Mouse (Mus musculus) midbrain, embryonic 14.5 days (tissue): ENCODE results near the gene Ywhag. TPM values are rescaled to one million over a fixed set of nuclear protein-coding genes. Genes with fewer than 3 reads are reported as not detected.

Experiments used
- ATAC-seq: fragments of 200-750 bp; cut with Nextera tagmentation; 2 replicates; pipeline ENCODE4 v1.8.0; 2017; ENCODE audit warnings: moderate number of reproducible peaks, moderate library complexity; ENCODE audit not compliant: low FRiP score, low TSS enrichment
- DNase-seq: peaks from one replicate; pipeline ENCODE4 v3.0.0-alpha.2; 2015
- H3K27ac ChIP-seq: fragments of 300-500 bp; sonication (generic); replicated peaks from 2 replicates; pipeline ENCODE4 v1.5.1; 2014; ENCODE audit warnings: mild to moderate bottlenecking, low read depth, low read length, moderate library complexity
- H3K27me3 ChIP-seq: fragments of 300-500 bp; sonication (generic); 2 replicates; pipeline ENCODE4 v1.6.1; 2014; ENCODE audit warnings: low read length, control low read depth, mixed read lengths; ENCODE audit not compliant: control insufficient read depth, insufficient read depth
- H3K36me3 ChIP-seq: fragments of 300-500 bp; sonication (generic); 2 replicates; pipeline ENCODE4 v1.6.1; 2014; ENCODE audit warnings: low read length, control low read depth; ENCODE audit not compliant: control insufficient read depth, insufficient read depth
- H3K4me1 ChIP-seq: fragments of 300-500 bp; sonication (generic); 2 replicates; pipeline ENCODE4 v1.6.1; 2014; ENCODE audit warnings: mild to moderate bottlenecking, antibody characterized with exemption, low read length, control low read depth; ENCODE audit not compliant: control insufficient read depth, insufficient read depth
- H3K4me2 ChIP-seq: fragments of 300-500 bp; sonication (generic); 2 replicates; pipeline ENCODE4 v1.6.1; 2014; ENCODE audit warnings: mild to moderate bottlenecking, low read length, moderate library complexity
- H3K4me3 ChIP-seq: fragments of 300-500 bp; sonication (generic); replicated peaks from 2 replicates; pipeline ENCODE4 v1.5.1; 2014; ENCODE audit warnings: low read depth, low read length
- H3K9ac ChIP-seq: fragments of 300-500 bp; sonication (generic); replicated peaks from 2 replicates; pipeline ENCODE4 v1.6.1; 2014; ENCODE audit warnings: mild to moderate bottlenecking, low read length, moderate library complexity
- H3K9me3 ChIP-seq: fragments of 300-500 bp; sonication (generic); 2 replicates; pipeline ENCODE4 v1.6.1; 2016; ENCODE audit warnings: low read length, control low read depth, mixed read lengths; ENCODE audit not compliant: control insufficient read depth
- WGBS: fragments of 180-500 bp; shearing (Covaris S2); extraction: QIAGEN DNeasy Blood & Tissue Kit; methylation state at CpG from one replicate; pipeline ENCODE4 v1.1.7; 2014; 5-methylcytosine and 5-hydroxymethylcytosine counted together
- polyA plus RNA-seq: library from polyadenylated mRNA; unstranded; fragments of >200 nt; fragmentation: Nextera tagmentation; extraction: Ambion mirVana; gene quantifications from 2 replicates; pipeline ENCODE4 v1.2.1, GENCODE M21; 2014

Gene Ywhag
- 420 and 582 TPM in 2 replicates for polyA plus RNA-seq

- ATAC-seq: peak; percentile 94
- Histone ChIP-seq H3K27me3 (no peaks in the 10 kb centered on the region), H3K4me2 (peak within 1 kb of the TSS; percentile 75), H3K4me1 (peaks cover 25% of the 10 kb centered on the region), H3K27ac (peak within 1 kb of the TSS; percentile 97), H3K36me3 (peaks cover 28% of the 10 kb centered on the region), H3K9ac (peak within 1 kb of the TSS; percentile 95), H3K4me3 (peak within 1 kb of the TSS; percentile 86), H3K9me3 (no peaks in the 10 kb centered on the region)
- peak; percentile 98 for DNase-seq
- under 1% methylated on average over 48 of the region's 48 CpGs for WGBS
Measured at GRCm38 (mm10) chr5:135934481-135935175, at the start of gene Ywhag. Ywhag (minus strand) TSS chr5:135934616.

GRCm38 (mm10) chr5:135982398-135982797 is 48.0 kb upstream of the Ywhag start:
- no peak overlapping the region for H3K9ac ChIP-seq
- no peak for ATAC-seq
- no peaks in the 10 kb centered on the region for H3K36me3 ChIP-seq
- 40% methylated on average over 6 of the region's 6 CpGs for WGBS
- peak; percentile 78 for DNase-seq
- no peak overlapping the region for H3K27ac ChIP-seq
- no peaks in the 10 kb centered on the region for H3K9me3 ChIP-seq
- no peak overlapping the region for H3K4me2 ChIP-seq
- H3K27me3 ChIP-seq: no peaks in the 10 kb centered on the region
- H3K4me1 ChIP-seq: no peaks in the 10 kb centered on the region
- no peak overlapping the region for H3K4me3 ChIP-seq

- Histone ChIP-seq H3K9ac (no peak within 1 kb of the TSS), H3K27ac (no peak within 1 kb of the TSS), H3K4me2 (no peak within 1 kb of the TSS), H3K9me3 (no peaks in the 10 kb centered on the region), H3K4me3 (no peak within 1 kb of the TSS), H3K27me3 (no peaks in the 10 kb centered on the region), H3K36me3 (no peaks in the 10 kb centered on the region), H3K4me1 (no peaks in the 10 kb centered on the region)
- ATAC-seq (no peak), DNase-seq (no peak)
- WGBS: 82% methylated on average over 8 of the region's 8 CpGs
Measured at GRCm38 (mm10) chr5:135979904-135980303, 45.5 kb upstream of the Ywhag start, which contains the start of gene Zp3. Zp3 (plus strand) TSS chr5:135980099.

GRCm38 (mm10) chr5:135979381-135979780 is 45.0 kb upstream of the Ywhag start:
- Histone ChIP-seq H3K36me3 (no peaks in the 10 kb centered on the region), H3K4me2 (no peak overlapping the region), H3K4me1 (no peaks in the 10 kb centered on the region), H3K27ac (no peak overlapping the region), H3K9ac (no peak overlapping the region), H3K4me3 (no peak overlapping the region), H3K9me3 (no peaks in the 10 kb centered on the region), H3K27me3 (no peaks in the 10 kb centered on the region)
- ATAC-seq (no peak), DNase-seq (no peak)
- 70% methylated on average over 5 of the region's 5 CpGs for WGBS

- Histone ChIP-seq H3K4me3 (no peak overlapping the region), H3K27me3 (no peaks in the 10 kb centered on the region), H3K4me2 (no peak overlapping the region), H3K9me3 (no peaks in the 10 kb centered on the region), H3K9ac (no peak overlapping the region), H3K27ac (no peak overlapping the region), H3K36me3 (no peaks in the 10 kb centered on the region), H3K4me1 (no peaks in the 10 kb centered on the region)
- 93% methylated on average over 8 of the region's 8 CpGs for WGBS
- DNase-seq: no peak
- no peak for ATAC-seq
Measured at GRCm38 (mm10) chr5:135975893-135976668, 41.7 kb upstream of the Ywhag start.

- Histone ChIP-seq H3K9ac (no peak within 1 kb of the TSS), H3K9me3 (no peaks in the 10 kb centered on the region), H3K27me3 (no peaks in the 10 kb centered on the region), H3K4me2 (no peak within 1 kb of the TSS), H3K27ac (no peak within 1 kb of the TSS), H3K4me1 (no peaks in the 10 kb centered on the region), H3K4me3 (no peak within 1 kb of the TSS), H3K36me3 (no peaks in the 10 kb centered on the region)
- WGBS: 17% methylated on average over 9 of the region's 9 CpGs
- DNase-seq (no peak), ATAC-seq (no peak)
Measured at GRCm38 (mm10) chr5:135974365-135974764, 39.9 kb upstream of the Ywhag start, which contains the start of gene Ssc4d. Ssc4d (minus strand) TSS chr5:135974531.

GRCm38 (mm10) chr5:135971876-135972275 is 37.5 kb upstream of the Ywhag start:
- no peaks in the 10 kb centered on the region for H3K9me3 ChIP-seq
- no peak overlapping the region for H3K27ac ChIP-seq
- no peak for ATAC-seq
- H3K9ac ChIP-seq: no peak overlapping the region
- 95% methylated on average over 7 of the region's 7 CpGs for WGBS
- no peak overlapping the region for H3K4me2 ChIP-seq
- H3K27me3 ChIP-seq: no peaks in the 10 kb centered on the region
- no peak overlapping the region for H3K4me3 ChIP-seq
- DNase-seq: no peak
- no peaks in the 10 kb centered on the region for H3K4me1 ChIP-seq
- H3K36me3 ChIP-seq: no peaks in the 10 kb centered on the region

- Histone ChIP-seq H3K27ac (no peak overlapping the region), H3K4me1 (peaks cover 3% of the 10 kb centered on the region; the same call in 1 of the 2 replicates), H3K36me3 (no peaks in the 10 kb centered on the region), H3K9ac (no peak overlapping the region), H3K4me3 (no peak overlapping the region), H3K4me2 (no peak overlapping the region), H3K9me3 (no peaks in the 10 kb centered on the region), H3K27me3 (0 out of 2 replicates have a peak, but pooled peaks cover 4% of the 10 kb centered on the region)
- DNase-seq (no peak), ATAC-seq (no peak)
- WGBS: 83% methylated on average over 6 of the region's 6 CpGs
Measured at GRCm38 (mm10) chr5:135970247-135970646, 35.8 kb upstream of the Ywhag start.
